Mouse (Mus musculus) embryonic facial prominence, embryonic 15.5 days (tissue): ENCODE data around the gene Pkp3. TPM values are rescaled to one million over a fixed set of nuclear protein-coding genes. Genes with fewer than 3 reads are reported as not detected.
"Not testable (repeated sequence)": the region's sequence is repeated elsewhere in the genome, so short reads cannot be mapped to it uniquely, and the experiment has no call there.

Source experiments
- ATAC-seq: fragments of 200-750 bp; cut with Nextera tagmentation; 2 replicates; pipeline ENCODE4 v1.8.0; 2017; ENCODE audit warnings: low read depth, moderate TSS enrichment; ENCODE audit not compliant: insufficient number of reproducible peaks, low FRiP score, low TSS enrichment
- H3K27ac ChIP-seq: fragments of 300-500 bp; sonication (generic); replicated peaks from 2 replicates; pipeline ENCODE4 v1.5.1; 2015; ENCODE audit warnings: mild to moderate bottlenecking, inconsistent platforms
- H3K27me3 ChIP-seq: fragments of 300-500 bp; sonication (generic); 2 replicates; pipeline ENCODE4 v1.6.1; 2015; ENCODE audit warnings: inconsistent platforms
- H3K36me3 ChIP-seq: fragments of 300-500 bp; sonication (generic); 2 replicates; pipeline ENCODE4 v1.6.1; 2015; ENCODE audit warnings: mild to moderate bottlenecking, inconsistent platforms
- H3K4me1 ChIP-seq: fragments of 300-500 bp; sonication (generic); 2 replicates; pipeline ENCODE4 v1.6.1; 2015; ENCODE audit warnings: inconsistent platforms
- H3K4me2 ChIP-seq: fragments of 300-500 bp; sonication (generic); replicated peaks from 2 replicates; pipeline ENCODE4 v1.6.1; 2015; ENCODE audit warnings: mild to moderate bottlenecking, inconsistent platforms
- H3K4me3 ChIP-seq: fragments of 300-500 bp; sonication (generic); replicated peaks from 2 replicates; pipeline ENCODE4 v1.5.1; 2015; ENCODE audit warnings: mild to moderate bottlenecking, inconsistent platforms
- H3K9ac ChIP-seq: fragments of 300-500 bp; sonication (generic); 2 replicates; pipeline ENCODE4 v1.6.1; 2015; ENCODE audit warnings: inconsistent platforms
- H3K9me3 ChIP-seq: fragments of 300-500 bp; sonication (generic); replicated peaks from 2 replicates; pipeline ENCODE4 v1.6.1; 2016; ENCODE audit warnings: inconsistent platforms
- WGBS: fragments of 180-500 bp; shearing (Covaris S2); methylation state at CpG from one replicate; pipeline ENCODE4 v1.1.7; 2015; 5-methylcytosine and 5-hydroxymethylcytosine counted together
- polyA plus RNA-seq: library from polyadenylated mRNA; unstranded; fragments of >200 nt; fragmentation: Nextera tagmentation; extraction: Ambion mirVana; gene quantifications from 2 replicates; pipeline ENCODE4 v1.2.1, GENCODE M21; 2015

Pkp3 gene
- polyA plus RNA-seq = 115 and 118 TPM in 2 replicates

DNA sequence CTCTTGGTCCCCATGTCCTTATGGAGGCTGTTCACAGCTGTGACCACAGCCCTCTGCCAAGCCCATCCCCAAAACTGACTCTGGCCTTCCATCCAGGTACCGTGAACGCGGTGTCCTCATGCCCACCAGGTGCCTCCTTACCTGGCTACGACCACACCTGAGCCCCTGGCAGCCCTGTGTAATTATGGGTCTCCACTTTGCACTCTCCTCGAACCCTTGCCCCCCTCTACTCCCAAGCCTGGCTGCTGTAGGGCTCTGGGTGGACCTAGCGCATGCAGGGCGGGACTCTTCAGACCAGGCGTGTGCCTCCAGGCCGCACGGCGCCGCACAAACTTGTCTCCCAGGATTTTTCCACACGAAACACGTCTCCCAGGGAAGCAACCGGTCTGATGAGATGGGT is at the start of gene Pkp3:
Gene Pkp3 (plus strand): TSS at position 378 of the 400 bp plus-strand sequence.
- H3K9me3 ChIP-seq = no peaks in the 10 kb centered on the region
- WGBS = 78% methylated on average over 15 of the region's 15 CpGs
- H3K9ac ChIP-seq = no peak within 1 kb of the TSS
- peak within 1 kb of the TSS; percentile 41 for H3K4me2 ChIP-seq
- no peaks in the 10 kb centered on the region for H3K27me3 ChIP-seq
- peaks cover 1% of the 10 kb centered on the region; the same call in 1 of the 2 replicates for H3K36me3 ChIP-seq
- peak within 1 kb of the TSS; percentile 84 for H3K27ac ChIP-seq
- H3K4me1 ChIP-seq = peaks cover 3% of the 10 kb centered on the region; the same call in 1 of the 2 replicates
- H3K4me3 ChIP-seq = peak within 1 kb of the TSS; percentile 44
- no peak for ATAC-seq

DNA sequence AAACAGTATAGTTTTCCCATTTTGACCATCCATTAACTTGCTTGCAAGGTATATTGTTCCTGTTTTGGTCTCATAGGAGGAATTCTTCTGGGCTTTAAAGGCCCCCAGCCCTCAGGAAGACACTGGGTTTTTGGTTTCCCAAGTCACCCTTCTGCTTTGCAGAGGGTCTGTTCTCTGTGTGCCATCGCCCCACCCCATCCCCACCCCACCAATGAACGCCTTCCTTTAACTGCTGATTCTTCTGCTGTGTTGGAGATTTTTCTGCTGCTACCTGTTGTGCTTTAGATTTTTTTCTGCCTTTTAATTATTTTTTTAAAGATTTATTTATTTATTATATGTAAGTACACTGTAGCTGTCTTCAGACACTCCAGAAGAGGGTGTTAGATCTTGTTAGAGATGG is 49.2 kb upstream of the Pkp3 start, which contains the start of gene Gm17387:
Gene Gm17387 (plus strand): TSS at position 301 of the 400 bp plus-strand sequence.
- Histone ChIP-seq H3K4me3 (no peak within 1 kb of the TSS), H3K36me3 (no peaks in the 10 kb centered on the region), H3K4me2 (no peak within 1 kb of the TSS), H3K27ac (no peak within 1 kb of the TSS), H3K4me1 (peaks cover 3% of the 10 kb centered on the region; the same call in 1 of the 2 replicates), H3K9me3 (no peaks in the 10 kb centered on the region), H3K27me3 (no peaks in the 10 kb centered on the region), H3K9ac (no peak within 1 kb of the TSS)
- ATAC-seq = no peak
- WGBS = 91% methylated on average over 2 of the region's 2 CpGs

DNA sequence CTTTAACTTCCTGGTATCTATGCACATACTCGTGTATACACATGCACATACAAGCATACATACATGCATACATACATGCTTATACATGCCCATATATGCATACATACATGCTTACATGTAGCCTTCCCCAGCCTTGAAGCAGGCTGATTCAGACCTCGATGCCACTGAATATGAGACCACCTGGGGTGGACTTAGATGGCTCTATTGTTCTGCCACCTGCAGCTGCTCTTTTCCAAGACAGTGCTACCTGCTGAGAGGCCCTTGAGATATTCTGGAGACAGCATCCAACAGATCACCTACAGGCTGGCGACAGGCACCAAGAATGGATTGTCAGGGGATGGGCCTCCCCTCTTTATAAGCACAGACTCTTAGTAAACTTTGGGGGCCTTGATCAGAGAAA is 47.6 kb upstream of the Pkp3 start:
- ATAC-seq = no peak
- H3K4me3 ChIP-seq = no peak overlapping the region
- H3K4me2 ChIP-seq = no peak overlapping the region
- WGBS = 48% methylated on average over 3 of the region's 3 CpGs
- peaks cover 3% of the 10 kb centered on the region; the same call in 1 of the 2 replicates for H3K4me1 ChIP-seq
- no peak overlapping the region for H3K27ac ChIP-seq
- no peaks in the 10 kb centered on the region for H3K27me3 ChIP-seq
- H3K9ac ChIP-seq = no peak overlapping the region
- no peaks in the 10 kb centered on the region for H3K36me3 ChIP-seq
- H3K9me3 ChIP-seq = no peaks in the 10 kb centered on the region

DNA sequence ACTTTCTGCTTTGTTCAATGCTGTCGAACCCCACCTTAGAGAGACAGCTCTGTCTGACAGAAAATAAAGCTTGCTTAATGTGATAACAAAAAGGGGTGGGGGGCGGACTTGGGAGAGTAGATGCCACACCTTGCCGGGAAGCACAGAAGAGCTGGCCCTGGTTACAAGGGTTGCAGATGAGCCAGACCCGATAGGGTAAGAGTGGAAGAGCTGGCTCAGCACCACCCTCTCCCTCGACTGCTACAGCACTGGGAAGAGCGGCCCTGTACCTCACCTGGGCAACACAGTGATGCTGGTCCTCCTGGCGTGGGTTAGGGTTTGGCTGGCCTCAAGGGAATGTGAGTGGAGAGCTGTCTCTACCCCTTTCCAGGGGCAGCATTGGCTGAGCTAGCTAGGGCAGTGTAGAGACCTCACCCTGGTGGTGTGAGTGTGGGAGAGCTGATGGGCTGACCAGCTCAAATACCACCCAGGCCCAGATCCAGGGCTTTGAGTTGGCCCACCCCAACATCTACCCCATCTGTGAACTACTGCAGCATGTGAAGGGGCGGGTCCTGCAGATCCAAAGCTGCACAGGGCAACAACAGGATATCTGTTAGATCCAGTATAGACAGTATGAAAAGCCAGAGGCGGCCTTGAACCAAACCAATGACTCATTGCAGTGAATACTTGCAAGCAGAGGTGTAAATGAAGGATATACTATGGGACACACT is 45.4 kb upstream of the Pkp3 start:
- no peak overlapping the region for H3K4me2 ChIP-seq
- 67% methylated on average over 9 of the region's 9 CpGs for WGBS
- H3K4me3 ChIP-seq = no peak overlapping the region
- H3K9ac ChIP-seq = no peak overlapping the region
- no peaks in the 10 kb centered on the region for H3K9me3 ChIP-seq
- H3K36me3 ChIP-seq = no peaks in the 10 kb centered on the region
- peaks cover 3% of the 10 kb centered on the region; the same call in 1 of the 2 replicates for H3K4me1 ChIP-seq
- peak; percentile 47; the same call in 1 of the 2 replicates for ATAC-seq
- no peak overlapping the region for H3K27ac ChIP-seq
- no peaks in the 10 kb centered on the region for H3K27me3 ChIP-seq

DNA sequence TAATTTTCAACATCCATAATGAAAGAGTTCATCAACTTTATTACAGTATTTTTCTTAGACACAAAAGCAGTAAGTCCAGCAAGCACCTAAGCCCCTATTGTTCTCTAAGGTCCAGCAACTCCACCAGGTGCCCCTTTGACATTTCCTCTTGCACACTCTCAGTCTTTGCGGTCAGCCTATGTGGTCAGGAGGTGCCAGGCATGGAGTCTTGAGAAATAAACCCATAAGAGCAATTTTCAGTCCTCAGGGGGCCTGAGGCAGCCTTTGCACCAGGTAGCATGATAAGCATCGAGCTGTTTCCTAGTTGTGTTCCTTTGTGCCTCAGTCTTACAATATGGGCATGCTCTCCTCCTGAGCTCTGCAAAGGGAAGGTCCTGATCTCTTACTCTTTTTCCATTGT is 41.4 kb upstream of the Pkp3 start:
- 87% methylated on average over 1 of the region's 2 CpGs for WGBS
- H3K9ac ChIP-seq, H3K4me2 ChIP-seq: not testable (repeated sequence)

DNA sequence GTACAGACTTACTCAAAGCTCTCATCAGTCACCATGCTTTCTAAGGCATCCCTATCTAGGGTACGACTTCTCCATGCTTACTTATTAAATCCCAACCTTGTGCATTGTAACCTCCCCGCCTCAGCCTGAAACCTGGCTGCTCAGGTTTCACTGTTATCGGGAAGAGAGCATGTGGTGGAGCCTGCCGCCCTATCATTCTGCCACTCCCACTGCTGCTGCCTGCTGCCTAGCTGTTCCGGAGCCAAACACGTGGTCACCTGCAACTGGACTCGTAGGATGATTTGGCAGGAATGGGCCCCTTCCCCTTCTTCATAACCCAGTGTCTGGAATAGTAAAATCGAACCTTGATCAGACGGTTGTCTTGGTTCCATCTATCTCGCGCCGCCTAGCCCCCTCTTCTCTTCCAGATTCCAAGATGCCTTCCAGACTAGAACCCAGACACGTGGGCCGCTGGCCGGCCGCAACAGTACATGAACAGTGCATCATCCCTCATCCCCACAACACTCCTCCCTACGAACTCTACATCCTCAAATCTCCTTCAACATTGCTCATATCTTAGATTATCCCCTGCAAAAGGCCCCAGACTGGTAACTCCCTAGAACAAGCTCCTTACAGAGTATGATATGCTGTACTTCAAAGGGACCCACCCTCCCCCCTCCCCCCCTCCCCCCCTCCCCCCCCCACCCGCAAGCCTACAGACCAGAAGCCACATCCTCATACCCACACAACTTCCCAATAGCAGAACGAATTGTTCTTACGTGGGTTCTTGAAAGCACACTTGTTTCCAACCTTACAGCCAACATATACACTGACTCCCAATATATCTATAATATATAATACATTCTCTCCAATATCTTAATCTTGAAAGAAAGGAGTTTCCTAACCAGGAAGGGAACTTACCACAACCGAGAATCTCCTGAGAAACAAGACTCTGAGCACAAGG is 39.7 kb upstream of the Pkp3 start:
- Histone ChIP-seq H3K36me3 (no peaks in the 10 kb centered on the region), H3K27me3 (no peaks in the 10 kb centered on the region), H3K9me3 (no peaks in the 10 kb centered on the region), H3K9ac (no peak overlapping the region), H3K4me1 (peaks cover 19% of the 10 kb centered on the region), H3K27ac (no peak overlapping the region), H3K4me2 (no peak overlapping the region), H3K4me3 (no peak overlapping the region)
- 72% methylated on average over 20 of the region's 21 CpGs for whole genome bisulfite sequencing
- ATAC-seq = no peak

More for the DNA sequence above, 41.4 kb upstream of the Pkp3 start:
- H3K9me3 ChIP-seq, H3K4me3 ChIP-seq, H3K27me3 ChIP-seq, ATAC-seq, H3K27ac ChIP-seq, H3K36me3 ChIP-seq: not testable (repeated sequence)
- peaks cover 11% of the 10 kb centered on the region for H3K4me1 ChIP-seq

DNA sequence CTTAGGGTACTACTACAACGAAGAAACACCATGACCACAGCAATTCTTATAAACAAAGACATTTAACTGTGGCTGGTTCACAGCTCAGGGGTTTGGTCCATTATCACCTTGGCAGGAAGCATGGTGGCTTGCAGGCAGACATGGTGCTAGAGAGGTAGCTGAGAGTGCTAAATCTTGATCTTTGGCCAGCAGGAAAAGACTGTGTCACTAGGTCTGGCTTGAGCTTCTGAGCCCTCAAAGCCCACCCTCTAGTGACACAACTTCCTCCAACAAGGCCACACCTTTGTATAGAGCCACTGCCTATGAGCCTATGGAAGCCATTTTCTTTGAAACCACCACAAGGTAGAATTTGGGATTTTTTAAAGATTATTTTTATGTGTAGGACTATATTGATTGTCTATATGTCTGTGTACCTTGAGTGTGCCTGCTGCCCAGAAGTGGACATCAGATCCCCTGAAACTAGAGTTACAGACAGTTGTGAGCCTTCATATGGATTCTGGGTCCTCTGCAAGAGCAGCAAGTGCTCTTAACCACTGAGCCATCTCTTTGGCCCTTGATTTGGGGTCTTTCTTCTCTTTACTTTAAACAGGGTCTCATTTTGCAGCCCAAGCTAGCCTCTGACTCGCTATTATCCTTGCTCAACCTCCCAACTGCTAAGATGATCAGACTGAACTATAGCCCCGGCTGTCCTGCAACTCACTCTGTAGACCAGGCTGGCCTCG is 38.5 kb upstream of the Pkp3 start:
- no peak for ATAC-seq
- H3K27ac ChIP-seq = no peak overlapping the region
- no peak overlapping the region for H3K4me2 ChIP-seq
- H3K4me1 ChIP-seq = peaks cover 18% of the 10 kb centered on the region
- no peaks in the 10 kb centered on the region for H3K36me3 ChIP-seq
- H3K27me3 ChIP-seq = no peaks in the 10 kb centered on the region
- no peak overlapping the region for H3K4me3 ChIP-seq
- H3K9ac ChIP-seq = no peak overlapping the region
- H3K9me3 ChIP-seq = no peaks in the 10 kb centered on the region
- 89% methylated on average over 4 of the region's 4 CpGs for WGBS

DNA sequence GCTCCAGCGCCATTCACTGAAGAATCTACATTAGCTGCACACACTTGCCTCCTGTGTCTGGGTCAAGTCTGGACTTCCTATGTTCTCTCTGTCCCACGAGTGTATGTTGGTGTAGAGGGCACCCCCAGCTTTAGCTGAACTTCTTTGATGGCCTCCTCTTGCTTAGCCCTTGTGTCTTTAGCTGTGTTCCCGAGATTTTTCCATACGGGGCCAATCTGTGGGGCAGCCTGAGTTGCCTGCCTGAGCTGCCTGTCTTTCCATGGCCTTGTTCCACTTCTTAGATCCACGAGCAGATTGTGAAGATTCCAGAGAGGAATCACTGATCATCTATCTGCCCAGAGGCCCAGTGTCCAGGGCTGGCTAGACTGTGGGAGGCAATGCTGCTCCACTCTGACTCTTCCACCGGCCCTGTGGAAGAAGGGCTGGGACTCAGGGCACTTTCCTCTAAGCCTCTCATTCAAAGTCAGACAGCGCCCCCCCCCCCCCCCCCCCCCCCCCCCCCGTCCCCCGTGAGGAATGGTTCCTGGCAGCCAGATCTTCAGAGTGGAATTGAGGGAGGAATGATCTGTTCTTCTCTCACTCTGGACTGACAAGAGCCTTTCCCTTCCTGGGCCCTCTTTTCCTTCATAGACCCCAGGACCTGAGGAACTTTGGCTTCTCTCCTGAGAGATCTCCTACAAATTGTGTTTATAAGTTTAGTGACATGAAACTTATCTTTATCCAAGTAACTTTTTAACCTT is 37.0 kb upstream of the Pkp3 start:
- ATAC-seq = no peak; the same call in 1 of the 2 replicates
- no peak overlapping the region for H3K9ac ChIP-seq
- 27% methylated on average over 6 of the region's 9 CpGs for WGBS
- peak overlapping the region; percentile 92 for H3K27ac ChIP-seq
- 0 out of 2 replicates have a peak overlapping the region, but pooled peaks have one; percentile 12 for H3K4me2 ChIP-seq
- H3K4me1 ChIP-seq = peaks cover 18% of the 10 kb centered on the region
- H3K36me3 ChIP-seq = no peaks in the 10 kb centered on the region
- H3K9me3 ChIP-seq = no peaks in the 10 kb centered on the region
- H3K27me3 ChIP-seq = no peaks in the 10 kb centered on the region
- no peak overlapping the region for H3K4me3 ChIP-seq

DNA sequence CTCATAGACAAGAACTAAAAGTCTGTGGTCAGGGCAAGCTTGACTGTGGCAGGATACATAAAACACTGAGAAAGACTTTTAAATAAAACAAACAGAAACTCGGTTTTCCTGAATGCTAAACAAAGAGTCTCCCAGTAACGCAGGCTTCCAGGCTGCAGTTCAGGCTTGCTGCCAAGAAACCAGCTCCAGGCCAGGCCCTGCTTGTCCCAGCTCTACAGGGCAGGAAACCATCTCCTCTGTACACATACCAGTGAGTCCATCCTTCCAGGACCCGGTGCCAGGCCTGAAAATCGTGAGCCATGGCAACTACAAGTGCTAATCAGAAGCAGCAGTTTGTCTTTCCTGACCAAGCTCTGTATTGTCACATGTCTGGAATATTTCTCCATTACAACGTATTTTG is 36.4 kb upstream of the Pkp3 start:
- Histone ChIP-seq H3K36me3 (no peaks in the 10 kb centered on the region), H3K4me3 (no peak overlapping the region), H3K27me3 (no peaks in the 10 kb centered on the region), H3K27ac (peak overlapping the region; percentile 92), H3K4me1 (peaks cover 19% of the 10 kb centered on the region), H3K9me3 (no peaks in the 10 kb centered on the region), H3K4me2 (no peak overlapping the region), H3K9ac (no peak overlapping the region)
- ATAC-seq = peak; percentile 82
- 6% methylated on average over 5 of the region's 5 CpGs for WGBS

DNA sequence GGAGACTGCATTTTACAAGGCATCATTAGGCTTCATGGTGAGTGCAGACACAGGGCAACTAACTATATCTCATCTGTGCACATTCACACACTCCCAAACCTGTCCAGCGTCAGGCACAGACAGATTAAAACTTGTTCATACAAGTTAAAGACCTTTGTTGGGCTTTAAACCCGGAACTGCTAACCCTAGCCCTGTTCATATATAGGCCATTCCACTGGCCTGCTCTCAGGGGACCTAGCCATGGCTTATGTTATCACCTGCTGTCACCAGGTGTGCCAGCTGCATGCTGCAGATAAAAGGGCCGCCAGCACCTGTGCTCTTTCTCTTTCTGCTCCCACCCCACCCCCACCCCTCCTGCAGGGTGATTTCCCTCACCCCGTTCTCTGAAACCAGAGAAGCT is 35.5 kb upstream of the Pkp3 start:
- H3K4me1 ChIP-seq = peaks cover 27% of the 10 kb centered on the region
- H3K36me3 ChIP-seq = no peaks in the 10 kb centered on the region
- no peak overlapping the region for H3K4me3 ChIP-seq
- H3K4me2 ChIP-seq = no peak overlapping the region
- no peaks in the 10 kb centered on the region for H3K27me3 ChIP-seq
- ATAC-seq = no peak
- WGBS = 38% methylated on average over 4 of the region's 4 CpGs
- H3K9ac ChIP-seq = no peak overlapping the region
- H3K9me3 ChIP-seq = no peaks in the 10 kb centered on the region
- peak overlapping the region; percentile 74 for H3K27ac ChIP-seq
